Mouse (Mus musculus): Measurements from ENCODE around the gene Bud31. TPM values are rescaled to one million over a fixed set of nuclear protein-coding genes. Genes with fewer than 3 reads are reported as not detected.

Bud31 gene
- polyA plus RNA-seq, 1 experiment from 2014 or later: 243 TPM

DNA sequence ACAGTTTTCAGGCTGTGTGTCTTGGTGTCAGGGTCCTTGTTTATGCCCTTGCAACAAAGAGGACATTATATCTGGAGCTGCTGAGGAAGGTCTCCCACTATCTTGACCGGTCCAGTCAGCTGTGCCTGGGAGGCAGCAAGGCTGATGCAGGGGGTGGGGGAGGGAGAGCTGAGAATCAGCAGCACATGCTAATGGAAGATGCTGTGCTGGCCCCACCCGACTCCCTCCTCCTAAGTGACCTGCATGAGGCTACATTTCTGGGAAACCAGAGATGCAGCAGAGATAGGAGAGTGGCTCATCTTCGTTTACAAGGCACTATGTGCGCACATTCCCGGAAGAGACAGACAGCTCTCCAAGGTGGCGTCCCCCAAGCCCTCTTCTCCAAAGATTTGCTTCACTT is 29.8 kb upstream of the Bud31 start:
- WGBS: 78% methylated on average over 6 of the region's 6 CpGs
- DNase-seq (ENCODE audit: low spot score): no peak
- Histone ChIP-seq H3K4me2 (no peak overlapping the region), H3K36me3 (ENCODE audit: control insufficient read depth, insufficient read depth, low read length) (peaks cover 29% of the 10 kb centered on the region), H3K9me3 (ENCODE audit: control insufficient read depth, low read length) (no peaks in the 10 kb centered on the region), H3K27ac (ENCODE audit: low read depth, low read length) (no peak overlapping the region), H3K4me3 (ENCODE audit: low read depth, low read length) (no peak overlapping the region), H3K27me3 (replicated peaks; ENCODE audit: control insufficient read depth, insufficient read depth, low read length) (no peaks in the 10 kb centered on the region), H3K4me1 (replicated peaks; ENCODE audit: control insufficient read depth, insufficient read depth, low read length) (peaks cover 8% of the 10 kb centered on the region), H3K9ac (ENCODE audit: low read depth, low read length) (no peak overlapping the region)
- ATAC-seq (replicated peaks; ENCODE audit: low FRiP score): no peak

DNA sequence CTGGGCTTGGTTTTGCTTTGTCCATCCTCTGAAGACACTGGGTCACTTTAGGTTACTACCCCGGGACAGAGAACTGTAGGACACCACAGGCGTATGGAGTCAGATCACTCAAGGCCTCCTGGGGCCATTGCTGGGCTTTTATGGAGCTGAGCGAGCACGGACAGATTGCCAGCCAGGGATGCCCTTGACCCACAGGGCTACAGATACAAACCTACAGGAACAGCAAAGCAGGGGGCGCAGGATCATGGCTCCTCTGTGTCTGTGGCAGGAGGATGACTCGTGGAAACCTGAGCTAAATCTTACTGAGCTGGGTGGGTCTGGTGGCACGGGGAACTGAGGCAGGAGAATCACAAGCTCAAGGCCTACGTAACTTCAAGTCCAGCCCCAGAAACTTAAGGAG is 27.6 kb upstream of the Bud31 start:
- DNase-seq (ENCODE audit: low spot score) (no peak), ATAC-seq (replicated peaks; ENCODE audit: low FRiP score) (no peak)
- H3K4me2 ChIP-seq: no peak overlapping the region
- peaks cover 14% of the 10 kb centered on the region for H3K4me1 ChIP-seq (replicated peaks; ENCODE audit: control insufficient read depth, insufficient read depth, low read length)
- H3K27me3 ChIP-seq (replicated peaks; ENCODE audit: control insufficient read depth, insufficient read depth, low read length): no peaks in the 10 kb centered on the region
- H3K4me3 ChIP-seq (ENCODE audit: low read depth, low read length): no peak overlapping the region
- 74% methylated on average over 8 of the region's 8 CpGs for WGBS
- H3K9me3 ChIP-seq (ENCODE audit: control insufficient read depth, low read length): no peaks in the 10 kb centered on the region
- peaks cover 16% of the 10 kb centered on the region for H3K36me3 ChIP-seq (ENCODE audit: control insufficient read depth, insufficient read depth, low read length)
- no peak overlapping the region for H3K9ac ChIP-seq (ENCODE audit: low read depth, low read length)
- H3K27ac ChIP-seq (ENCODE audit: low read depth, low read length): no peak overlapping the region

DNA sequence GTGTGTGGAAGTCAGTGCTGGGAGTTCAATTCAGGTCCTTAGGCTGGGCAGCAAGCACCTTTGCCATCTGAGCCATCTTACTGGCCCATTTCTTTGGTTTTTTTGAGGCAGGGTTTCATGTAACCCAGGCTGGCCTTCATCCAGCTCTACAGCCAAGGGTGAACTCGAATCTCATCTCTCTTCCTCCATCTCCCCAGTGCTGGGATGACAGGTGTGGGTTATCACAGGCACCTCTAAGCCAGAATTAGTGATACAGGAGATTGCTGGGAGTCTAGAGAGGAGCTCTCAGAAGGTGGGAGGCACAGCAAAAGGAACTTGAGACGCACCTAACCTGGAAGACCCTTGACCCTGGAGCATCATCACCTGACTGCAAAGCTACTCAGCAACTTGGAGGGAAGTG is 26.7 kb upstream of the Bud31 start:
- Histone ChIP-seq H3K9me3 (ENCODE audit: control insufficient read depth, low read length) (no peaks in the 10 kb centered on the region), H3K36me3 (ENCODE audit: control insufficient read depth, insufficient read depth, low read length) (peaks cover 9% of the 10 kb centered on the region), H3K27me3 (replicated peaks; ENCODE audit: control insufficient read depth, insufficient read depth, low read length) (no peaks in the 10 kb centered on the region), H3K4me2 (peak overlapping the region; percentile 95), H3K27ac (ENCODE audit: low read depth, low read length) (no peak overlapping the region), H3K4me3 (ENCODE audit: low read depth, low read length) (peak overlapping the region; percentile 81), H3K9ac (ENCODE audit: low read depth, low read length) (no peak overlapping the region; the same call in 1 of the 2 replicates), H3K4me1 (replicated peaks; ENCODE audit: control insufficient read depth, insufficient read depth, low read length) (peaks cover 14% of the 10 kb centered on the region)
- WGBS: 46% methylated on average over 2 of the region's 2 CpGs
- ATAC-seq (replicated peaks; ENCODE audit: low FRiP score) (no peak), DNase-seq (ENCODE audit: low spot score) (no peak)

DNA sequence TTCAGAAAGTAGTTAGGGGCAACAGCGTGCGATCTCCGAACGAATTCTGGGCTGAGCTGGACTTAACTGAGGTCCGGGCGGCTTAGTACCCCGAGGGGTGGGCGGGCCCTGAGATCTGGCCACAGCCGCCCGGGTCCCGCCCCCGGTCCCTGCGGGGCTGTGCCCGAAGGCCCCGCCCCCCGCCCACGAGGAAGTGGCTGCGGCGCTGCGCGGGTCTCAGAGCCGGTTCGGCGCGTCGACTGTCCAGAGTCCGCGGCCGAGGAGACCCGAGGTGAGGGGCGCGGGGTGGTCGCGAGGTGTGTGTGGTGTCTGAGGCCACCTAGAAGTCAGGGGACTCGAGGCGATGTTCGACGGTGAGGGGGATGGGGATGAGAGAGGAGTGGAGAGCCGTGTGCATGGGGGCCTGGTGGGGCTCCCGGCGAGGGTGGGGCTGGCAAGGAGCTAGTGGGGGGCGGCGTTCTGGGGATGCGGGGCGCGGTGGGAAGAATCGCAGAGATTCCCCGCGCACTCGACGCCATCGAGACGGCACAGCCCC is 26.0 kb upstream of the Bud31 start, which contains the start of gene Arpc1b:
Gene Arpc1b, plus strand, starts transcription at position 145 of the 535 bp plus-strand sequence.
- peaks cover 14% of the 10 kb centered on the region for H3K4me1 ChIP-seq (replicated peaks; ENCODE audit: control insufficient read depth, insufficient read depth, low read length)
- no peaks in the 10 kb centered on the region for H3K9me3 ChIP-seq (ENCODE audit: control insufficient read depth, low read length)
- peak within 1 kb of the TSS; percentile 45; the same call in 1 of the 2 replicates for H3K27ac ChIP-seq (ENCODE audit: low read depth, low read length)
- peak within 1 kb of the TSS; percentile 81 for H3K4me3 ChIP-seq (ENCODE audit: low read depth, low read length)
- peak within 1 kb of the TSS; percentile 95 for H3K4me2 ChIP-seq
- no peaks in the 10 kb centered on the region for H3K27me3 ChIP-seq (replicated peaks; ENCODE audit: control insufficient read depth, insufficient read depth, low read length)
- ATAC-seq (replicated peaks; ENCODE audit: low FRiP score): peak; percentile 77
- WGBS: under 1% methylated on average over 52 of the region's 53 CpGs
- H3K36me3 ChIP-seq (ENCODE audit: control insufficient read depth, insufficient read depth, low read length): peaks cover 12% of the 10 kb centered on the region
- H3K9ac ChIP-seq (ENCODE audit: low read depth, low read length): peak within 1 kb of the TSS; percentile 78
- DNase-seq (ENCODE audit: low spot score): peak; percentile 74

DNA sequence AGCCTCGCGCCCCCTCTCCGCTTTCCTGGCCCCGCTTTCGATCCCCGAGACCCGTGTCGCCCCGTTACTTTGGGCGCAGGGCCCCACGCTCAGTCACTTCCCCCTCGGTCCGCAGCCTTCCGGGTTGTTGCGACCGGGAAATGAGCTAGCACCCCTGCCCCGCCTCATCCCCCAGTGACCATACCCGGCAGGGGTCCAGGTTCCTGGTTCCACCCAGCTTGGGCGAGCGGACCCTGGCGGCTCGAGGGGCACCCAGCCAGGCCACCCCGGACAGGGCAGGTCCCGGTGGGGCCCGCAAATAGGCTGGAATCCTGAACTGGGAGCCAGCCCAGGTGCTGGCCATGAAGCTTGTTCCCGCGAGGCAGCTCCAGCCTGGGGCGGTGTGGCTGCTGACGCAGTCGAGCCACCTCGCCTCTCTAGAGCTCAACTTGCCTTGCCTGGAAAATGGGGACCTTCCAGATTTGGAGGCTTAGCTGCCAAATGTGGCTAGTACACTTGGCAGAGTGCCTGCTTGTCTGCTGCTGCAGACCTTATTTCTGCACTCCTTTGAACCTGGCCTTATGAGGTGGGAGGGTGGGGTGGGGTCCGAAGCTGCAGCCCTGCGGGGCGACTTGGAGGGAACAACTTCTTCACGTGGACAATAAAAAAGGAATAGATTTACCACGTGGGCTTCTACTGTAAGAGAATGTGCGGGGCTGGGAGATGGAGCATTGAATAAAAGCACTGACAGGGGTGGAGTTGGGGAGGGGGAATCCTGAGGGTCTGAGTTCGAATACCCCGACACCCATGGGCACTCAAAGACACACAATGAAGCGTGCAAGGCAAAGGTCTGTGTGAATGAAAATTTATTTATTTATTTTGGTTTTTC is 25.3 kb upstream of the Bud31 start:
- 11% methylated on average over 40 of the region's 40 CpGs for WGBS
- ATAC-seq (replicated peaks; ENCODE audit: low FRiP score) (peak; percentile 27), DNase-seq (ENCODE audit: low spot score) (peak; percentile 74)
- peak overlapping the region; percentile 81 for H3K4me3 ChIP-seq (ENCODE audit: low read depth, low read length)
- peaks cover 14% of the 10 kb centered on the region for H3K4me1 ChIP-seq (replicated peaks; ENCODE audit: control insufficient read depth, insufficient read depth, low read length)
- H3K27me3 ChIP-seq (replicated peaks; ENCODE audit: control insufficient read depth, insufficient read depth, low read length): no peaks in the 10 kb centered on the region
- H3K27ac ChIP-seq (ENCODE audit: low read depth, low read length): peak overlapping the region; percentile 45; the same call in 1 of the 2 replicates
- H3K4me2 ChIP-seq: peak overlapping the region; percentile 95
- H3K9ac ChIP-seq (ENCODE audit: low read depth, low read length): peak overlapping the region; percentile 78
- H3K9me3 ChIP-seq (ENCODE audit: control insufficient read depth, low read length): no peaks in the 10 kb centered on the region
- H3K36me3 ChIP-seq (ENCODE audit: control insufficient read depth, insufficient read depth, low read length): peaks cover 9% of the 10 kb centered on the region

DNA sequence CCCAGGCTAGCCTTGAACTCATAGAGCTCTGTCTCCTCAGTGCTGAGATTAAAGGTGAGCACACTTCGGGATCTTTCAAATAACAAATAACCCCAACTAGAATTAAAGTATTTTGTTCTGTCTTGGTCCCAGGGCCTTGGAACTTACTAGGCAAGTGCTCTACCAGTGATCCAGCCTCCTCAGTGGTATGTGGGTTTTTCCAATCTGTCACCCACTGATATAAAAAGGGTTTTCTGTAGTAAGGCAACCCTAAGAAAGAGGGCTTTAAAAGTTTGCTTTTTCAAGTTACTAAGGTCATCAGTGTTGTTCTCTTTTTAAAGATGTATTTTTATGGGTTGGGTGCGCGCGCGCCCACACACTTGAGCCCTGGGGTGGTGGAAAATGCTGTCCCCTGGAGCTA is 24.4 kb upstream of the Bud31 start:
- 85% methylated on average over 5 of the region's 5 CpGs for WGBS
- Histone ChIP-seq H3K4me1 (replicated peaks; ENCODE audit: control insufficient read depth, insufficient read depth, low read length) (peaks cover 14% of the 10 kb centered on the region), H3K9me3 (ENCODE audit: control insufficient read depth, low read length) (no peaks in the 10 kb centered on the region), H3K27me3 (replicated peaks; ENCODE audit: control insufficient read depth, insufficient read depth, low read length) (no peaks in the 10 kb centered on the region), H3K4me3 (ENCODE audit: low read depth, low read length) (peak overlapping the region; percentile 27), H3K36me3 (ENCODE audit: control insufficient read depth, insufficient read depth, low read length) (peaks cover 5% of the 10 kb centered on the region; the same call in 1 of the 2 replicates), H3K27ac (ENCODE audit: low read depth, low read length) (peak overlapping the region; percentile 68), H3K9ac (ENCODE audit: low read depth, low read length) (no peak overlapping the region), H3K4me2 (peak overlapping the region; percentile 95)
- no peak for DNase-seq (ENCODE audit: low spot score)
- ATAC-seq (replicated peaks; ENCODE audit: low FRiP score): no peak

DNA sequence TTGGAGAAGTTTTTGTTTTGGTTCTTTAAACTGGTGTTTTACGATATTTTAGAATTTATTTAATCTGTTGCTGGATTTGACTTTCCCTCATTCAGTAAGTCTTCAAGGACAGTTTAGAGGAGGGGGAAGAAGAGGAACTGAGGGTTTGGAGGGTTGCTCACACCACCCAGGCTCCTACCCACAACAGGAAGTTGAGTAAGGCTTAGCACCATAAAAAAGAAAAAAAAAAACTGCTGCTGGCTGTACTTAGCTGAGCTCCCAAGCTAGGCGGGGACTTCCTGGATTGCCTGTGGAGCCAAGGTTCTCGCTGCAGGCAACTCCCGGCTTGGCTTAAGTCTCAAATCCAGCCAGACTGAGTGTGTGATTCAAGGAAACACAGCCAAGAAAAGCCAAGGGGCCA is 23.8 kb upstream of the Bud31 start:
- ATAC-seq (replicated peaks; ENCODE audit: low FRiP score) (no peak), DNase-seq (ENCODE audit: low spot score) (no peak)
- peak overlapping the region; percentile 12; the same call in 1 of the 2 replicates for H3K4me3 ChIP-seq (ENCODE audit: low read depth, low read length)
- peaks cover 5% of the 10 kb centered on the region; the same call in 1 of the 2 replicates for H3K36me3 ChIP-seq (ENCODE audit: control insufficient read depth, insufficient read depth, low read length)
- no peaks in the 10 kb centered on the region for H3K27me3 ChIP-seq (replicated peaks; ENCODE audit: control insufficient read depth, insufficient read depth, low read length)
- H3K9ac ChIP-seq (ENCODE audit: low read depth, low read length): peak overlapping the region; percentile 14; the same call in 1 of the 2 replicates
- peak overlapping the region; percentile 95 for H3K4me2 ChIP-seq
- peaks cover 16% of the 10 kb centered on the region for H3K4me1 ChIP-seq (replicated peaks; ENCODE audit: control insufficient read depth, insufficient read depth, low read length)
- H3K27ac ChIP-seq (ENCODE audit: low read depth, low read length): peak overlapping the region; percentile 68
- H3K9me3 ChIP-seq (ENCODE audit: control insufficient read depth, low read length): no peaks in the 10 kb centered on the region
- WGBS: 28% methylated on average over 4 of the region's 4 CpGs

DNA sequence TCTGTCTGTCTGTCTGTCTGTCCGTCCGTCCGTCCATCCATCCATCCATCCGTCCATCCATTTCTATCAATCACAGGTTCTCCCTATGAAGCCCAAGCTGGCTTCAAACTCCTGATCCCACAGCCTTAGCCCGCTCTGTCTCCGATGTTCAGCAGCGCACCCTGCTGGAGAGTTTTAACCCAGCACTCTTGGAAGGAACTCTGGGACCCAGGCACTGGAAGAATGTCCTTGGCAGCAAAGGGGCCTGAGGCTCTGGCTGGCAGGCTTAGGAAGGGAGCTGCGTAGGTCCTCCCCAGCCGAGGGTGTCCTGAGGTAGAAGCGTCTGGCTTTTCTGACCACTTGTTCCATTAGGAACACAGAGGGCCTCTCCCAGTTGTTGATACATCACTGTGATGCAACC is 23.2 kb upstream of the Bud31 start:
- peak overlapping the region; percentile 95 for H3K4me2 ChIP-seq
- H3K9me3 ChIP-seq (ENCODE audit: control insufficient read depth, low read length): no peaks in the 10 kb centered on the region
- peak overlapping the region; percentile 12; the same call in 1 of the 2 replicates for H3K4me3 ChIP-seq (ENCODE audit: low read depth, low read length)
- H3K36me3 ChIP-seq (ENCODE audit: control insufficient read depth, insufficient read depth, low read length): peaks cover 5% of the 10 kb centered on the region; the same call in 1 of the 2 replicates
- H3K27me3 ChIP-seq (replicated peaks; ENCODE audit: control insufficient read depth, insufficient read depth, low read length): no peaks in the 10 kb centered on the region
- H3K9ac ChIP-seq (ENCODE audit: low read depth, low read length): no peak overlapping the region
- H3K27ac ChIP-seq (ENCODE audit: low read depth, low read length): peak overlapping the region; percentile 68; the same call in 1 of the 2 replicates
- peaks cover 16% of the 10 kb centered on the region for H3K4me1 ChIP-seq (replicated peaks; ENCODE audit: control insufficient read depth, insufficient read depth, low read length)
- ATAC-seq (replicated peaks; ENCODE audit: low FRiP score) (0 out of 2 replicates have a peak, but pooled peaks have one; percentile 24), DNase-seq (ENCODE audit: low spot score) (no peak)
- 43% methylated on average over 10 of the region's 10 CpGs for WGBS
